Mouse (Mus musculus) megakaryocyte, embryonic 14.5 days (primary cell): ENCODE data around the gene Ccdc97.

Source experiments
- FLI1 ChIP-seq: IDR thresholded peaks from 2 replicates; pipeline ENCODE4 v1.6.1; 2012; ENCODE audit warnings: low read length, inconsistent platforms, mixed read lengths
- GATA1 ChIP-seq: IDR thresholded peaks from 3 replicates; pipeline ENCODE4 v1.6.1; 2012; ENCODE audit warnings: mixed read lengths, low read length, inconsistent platforms, borderline replicate concordance

- no peak for TF ChIP-seq GATA1
- TF ChIP-seq FLI1, result no peak
Measured at GRCm38 (mm10) chr7:25703793-25704494, 14.9 kb downstream of the Ccdc97 start.
